Mouse (Mus musculus) kidney, adult 11 months (tissue): ENCODE data around the gene Plch2.
A peak's percentile ranks its signal among the peaks of the same experiment; 100 is the strongest.

Experiments
- DNase-seq: peaks from one replicate; pipeline ENCODE4 v3.0.0; 2022

The Plch2 gene

GRCm38 (mm10) chr4:155070921-155071320 is 14.3 kb upstream of the Plch2 start:
- DNase-seq = peak; percentile 83

GRCm38 (mm10) chr4:155070199-155070598 is 13.6 kb upstream of the Plch2 start:
- no peak for DNase-seq

- DNase-seq = no peak
Observed at GRCm38 (mm10) chr4:155069191-155069590, 12.6 kb upstream of the Plch2 start.

- no peak for DNase-seq
Observed at GRCm38 (mm10) chr4:155068357-155068972, 11.9 kb upstream of the Plch2 start.

GRCm38 (mm10) chr4:155066834-155067522 is 10.4 kb upstream of the Plch2 start, which contains the start of gene Pex10:
TSS of gene Pex10 (plus strand) at chr4:155067016.
- peak; percentile 95 for DNase-seq

- peak; percentile 87 for DNase-seq
Observed at GRCm38 (mm10) chr4:155065970-155066833, 9.6 kb upstream of the Plch2 start.

- DNase-seq = no peak
Observed at GRCm38 (mm10) chr4:155064474-155064873, 7.9 kb upstream of the Plch2 start.

- DNase-seq = peak; percentile 30
Observed at GRCm38 (mm10) chr4:155063895-155064294, 7.3 kb upstream of the Plch2 start.

GRCm38 (mm10) chr4:155058325-155058724 is 1.7 kb upstream of the Plch2 start:
- DNase-seq = no peak

- DNase-seq = no peak
Observed at GRCm38 (mm10) chr4:155050116-155050515, 6.5 kb downstream of the Plch2 start.

GRCm38 (mm10) chr4:155046636-155047035 is 9.9 kb downstream of the Plch2 start:
- DNase-seq = no peak

- DNase-seq = no peak
Observed at GRCm38 (mm10) chr4:155043289-155043625, 13.3 kb downstream of the Plch2 start.

GRCm38 (mm10) chr4:155042606-155043288 is 13.8 kb downstream of the Plch2 start:
- no peak for DNase-seq

- no peak for DNase-seq
Observed at GRCm38 (mm10) chr4:155040696-155041095, 15.9 kb downstream of the Plch2 start.

- no peak for DNase-seq
Observed at GRCm38 (mm10) chr4:155040197-155040596, 16.4 kb downstream of the Plch2 start.

GRCm38 (mm10) chr4:155034787-155035186 is 21.8 kb downstream of the Plch2 start:
- no peak for DNase-seq

- no peak for DNase-seq
Observed at GRCm38 (mm10) chr4:155034202-155034601, 22.4 kb downstream of the Plch2 start.

- no peak for DNase-seq
Observed at GRCm38 (mm10) chr4:155033115-155033514, 23.5 kb downstream of the Plch2 start.

GRCm38 (mm10) chr4:155024170-155025010 is 32.2 kb downstream of the Plch2 start:
- no peak for DNase-seq

GRCm38 (mm10) chr4:155022228-155022855 is 34.2 kb downstream of the Plch2 start:
- no peak for DNase-seq

GRCm38 (mm10) chr4:155020813-155021212 is 35.8 kb downstream of the Plch2 start:
- no peak for DNase-seq

- DNase-seq = no peak
Observed at GRCm38 (mm10) chr4:155020141-155020540, 36.4 kb downstream of the Plch2 start.
